Mouse (Mus musculus) limb, embryonic 13.5 days (tissue): ENCODE measurements around the gene Ppm1h. TPM values are rescaled to one million over a fixed set of nuclear protein-coding genes. Genes with fewer than 3 reads are reported as not detected.

Experiments used
- ATAC-seq: fragments of 200-750 bp; cut with Nextera tagmentation; 2 replicates; pipeline ENCODE4 v1.8.0; 2017; ENCODE audit warnings: low read depth, moderate number of reproducible peaks, moderate TSS enrichment; ENCODE audit not compliant: low FRiP score
- H3K27ac ChIP-seq: fragments of 300-500 bp; sonication (generic); 2 replicates; pipeline ENCODE4 v1.5.1; 2015; ENCODE audit warnings: inconsistent platforms, mild to moderate bottlenecking, moderate library complexity
- H3K27me3 ChIP-seq: fragments of 300-500 bp; sonication (generic); 2 replicates; pipeline ENCODE4 v1.6.1; 2015; ENCODE audit warnings: mild to moderate bottlenecking, inconsistent platforms
- H3K36me3 ChIP-seq: fragments of 300-500 bp; sonication (generic); 2 replicates; pipeline ENCODE4 v1.6.1; 2015; ENCODE audit warnings: inconsistent platforms, mild to moderate bottlenecking, moderate library complexity
- H3K4me1 ChIP-seq: fragments of 300-500 bp; sonication (generic); 2 replicates; pipeline ENCODE4 v1.6.1; 2015; ENCODE audit warnings: inconsistent platforms
- H3K4me2 ChIP-seq: fragments of 300-500 bp; sonication (generic); replicated peaks from 2 replicates; pipeline ENCODE4 v1.6.1; 2015; ENCODE audit warnings: inconsistent platforms, mild to moderate bottlenecking, moderate library complexity
- H3K4me3 ChIP-seq: fragments of 300-500 bp; sonication (generic); 2 replicates; pipeline ENCODE4 v1.5.1; 2015; ENCODE audit warnings: moderate library complexity, mild to moderate bottlenecking, inconsistent platforms
- H3K9ac ChIP-seq: fragments of 300-500 bp; sonication (generic); 2 replicates; pipeline ENCODE4 v1.6.1; 2015; ENCODE audit warnings: mild to moderate bottlenecking, inconsistent platforms
- H3K9me3 ChIP-seq: fragments of 300-500 bp; sonication (generic); 2 replicates; pipeline ENCODE4 v1.6.1; 2016; ENCODE audit warnings: inconsistent platforms
- WGBS: fragments of 180-500 bp; shearing (Covaris S2); methylation state at CpG from one replicate; pipeline ENCODE4 v1.1.7; 2015; 5-methylcytosine and 5-hydroxymethylcytosine counted together
- polyA plus RNA-seq: library from polyadenylated mRNA; unstranded; fragments of >200 nt; fragmentation: Nextera tagmentation; extraction: Ambion mirVana; gene quantifications from 2 replicates; pipeline ENCODE4 v1.2.1, GENCODE M21; 2015

The Ppm1h gene
- polyA plus RNA-seq, 1 experiment from 2014 or later, result 4.1 TPM

DNA sequence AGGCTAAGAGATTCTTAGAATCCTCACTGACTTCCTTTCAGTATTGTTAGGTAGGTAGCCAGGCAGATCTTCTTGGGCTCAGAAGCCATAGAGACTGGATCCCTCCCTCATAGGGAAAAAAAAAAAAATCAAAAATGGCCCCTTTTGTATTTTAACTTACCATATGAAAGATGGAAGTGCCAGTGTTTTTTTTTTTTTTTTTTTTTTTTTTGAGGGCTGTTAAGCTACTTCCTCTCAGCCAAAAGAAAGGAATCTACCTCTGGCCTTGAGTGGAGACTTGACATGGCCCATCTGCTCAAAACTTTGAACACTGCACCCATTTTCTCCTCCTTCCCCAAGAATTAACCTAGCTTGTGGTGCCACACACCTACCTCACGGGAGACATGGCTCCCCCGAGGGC lies 127.3 kb downstream of the Ppm1h start:
- H3K4me3 ChIP-seq, result no peak overlapping the region
- H3K9ac ChIP-seq, result no peak overlapping the region
- H3K27ac ChIP-seq, result no peak overlapping the region
- H3K36me3 ChIP-seq, result 0 out of 2 replicates have a peak, but pooled peaks cover 2% of the 10 kb centered on the region
- H3K4me1 ChIP-seq, result peaks cover 40% of the 10 kb centered on the region
- H3K4me2 ChIP-seq, result no peak overlapping the region
- ATAC-seq, result no peak
- WGBS, result 34% methylated on average over 2 of the region's 2 CpGs
- peaks cover 8% of the 10 kb centered on the region; the same call in 1 of the 2 replicates for H3K9me3 ChIP-seq
- 0 out of 2 replicates have a peak, but pooled peaks cover 3% of the 10 kb centered on the region for H3K27me3 ChIP-seq

DNA sequence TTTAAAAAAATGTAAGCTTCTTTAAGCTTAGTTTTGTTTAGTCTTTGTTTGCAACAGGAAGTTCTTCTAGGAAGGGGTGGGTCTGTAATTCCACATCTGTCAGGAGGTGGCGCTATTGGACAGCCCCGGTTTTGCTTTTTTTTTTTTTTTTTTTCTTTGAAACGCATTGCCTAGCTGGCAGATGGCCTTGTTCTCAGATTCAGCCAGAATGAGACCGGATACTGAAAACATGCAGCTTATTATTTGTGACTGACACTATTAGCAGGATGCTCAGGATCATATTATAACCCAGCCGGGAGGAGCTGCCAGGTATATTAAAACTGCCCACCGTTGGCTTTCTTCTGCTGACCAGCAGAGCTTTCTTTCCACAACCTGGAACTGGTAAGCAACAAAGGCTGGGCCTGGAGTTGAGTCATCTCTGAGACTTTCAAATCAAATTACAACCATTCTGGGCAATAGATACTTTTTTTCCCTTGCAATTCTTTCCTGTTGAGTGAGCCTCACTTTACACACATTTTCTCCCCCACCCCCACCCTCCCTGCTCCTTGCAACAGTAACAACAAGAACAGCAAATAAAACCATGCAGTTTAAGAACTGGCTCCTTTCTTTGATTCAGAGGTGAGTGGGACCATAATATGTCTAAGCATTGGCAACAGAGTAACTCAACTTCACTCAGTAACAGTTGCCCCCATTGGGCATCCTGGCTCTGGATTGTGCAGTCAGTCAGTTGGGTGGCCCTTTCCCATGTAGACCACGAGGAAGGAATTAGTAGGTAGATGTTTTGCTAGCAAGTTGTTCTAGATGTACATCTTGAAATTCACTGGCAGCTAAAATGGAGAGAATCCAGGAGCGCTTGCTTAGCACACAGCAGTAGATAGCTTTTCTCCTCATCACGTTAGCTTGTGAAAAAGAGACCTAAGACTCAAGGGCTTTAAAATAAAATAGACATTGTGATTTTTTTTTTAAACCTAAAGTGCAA lies 128.9 kb downstream of the Ppm1h start:
- Histone ChIP-seq H3K36me3 (0 out of 2 replicates have a peak, but pooled peaks cover 2% of the 10 kb centered on the region), H3K27me3 (no peaks in the 10 kb centered on the region), H3K4me2 (0 out of 2 replicates have a peak overlapping the region, but pooled peaks have one; percentile 19), H3K9ac (0 out of 2 replicates have a peak overlapping the region, but pooled peaks have one; percentile 45), H3K4me3 (no peak overlapping the region), H3K4me1 (peaks cover 36% of the 10 kb centered on the region), H3K27ac (peak overlapping the region; percentile 52; the same call in 1 of the 2 replicates), H3K9me3 (peaks cover 8% of the 10 kb centered on the region; the same call in 1 of the 2 replicates)
- peak; percentile 31; the same call in 1 of the 2 replicates for ATAC-seq
- 23% methylated on average over 9 of the region's 9 CpGs for WGBS

DNA sequence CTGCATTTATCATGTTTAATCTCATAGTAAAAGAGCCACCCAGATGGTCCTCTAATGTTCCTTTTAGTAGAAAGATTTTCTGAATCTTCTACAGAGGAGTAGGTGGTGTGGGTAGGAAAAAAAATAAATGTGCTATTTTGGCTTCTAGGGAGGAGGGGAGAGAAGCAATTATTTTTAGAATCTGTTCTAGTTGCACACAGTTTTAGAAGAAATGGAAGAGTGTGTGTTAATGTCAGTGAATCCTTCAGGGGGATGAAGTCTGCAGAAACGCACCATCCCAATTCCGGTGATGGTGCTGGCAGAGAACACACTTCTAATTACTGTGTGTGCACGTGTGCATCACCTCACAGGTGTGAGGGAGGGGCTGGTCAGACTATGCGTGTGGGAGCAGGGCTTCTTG lies 129.6 kb downstream of the Ppm1h start:
- H3K4me1 ChIP-seq, result peaks cover 29% of the 10 kb centered on the region
- 57% methylated on average over 4 of the region's 4 CpGs for WGBS
- H3K4me3 ChIP-seq, result no peak overlapping the region
- H3K27me3 ChIP-seq, result no peaks in the 10 kb centered on the region
- 0 out of 2 replicates have a peak overlapping the region, but pooled peaks have one; percentile 16 for H3K27ac ChIP-seq
- ATAC-seq, result no peak
- 0 out of 2 replicates have a peak, but pooled peaks cover 2% of the 10 kb centered on the region for H3K36me3 ChIP-seq
- H3K4me2 ChIP-seq, result no peak overlapping the region
- peaks cover 8% of the 10 kb centered on the region; the same call in 1 of the 2 replicates for H3K9me3 ChIP-seq
- H3K9ac ChIP-seq, result no peak overlapping the region

DNA sequence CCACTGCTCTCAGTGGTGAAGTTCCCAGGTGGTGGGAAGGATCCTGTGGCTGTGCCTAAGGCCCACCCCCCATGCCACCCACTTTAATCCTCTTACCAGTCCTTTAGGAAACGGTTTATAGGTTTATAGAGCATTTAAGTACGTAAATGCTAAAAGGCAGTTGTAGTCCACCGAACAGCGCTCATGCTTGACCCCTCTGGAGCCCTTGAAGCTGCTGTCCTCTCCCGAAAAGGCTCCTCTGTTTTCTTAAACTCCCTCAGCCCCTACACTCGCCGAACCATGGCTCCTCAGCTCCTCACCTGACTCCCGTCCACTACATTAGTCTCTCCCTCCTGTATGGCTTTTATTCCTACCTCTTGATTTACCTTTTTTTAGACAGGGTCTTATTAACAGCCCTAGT lies 131.3 kb downstream of the Ppm1h start:
- Histone ChIP-seq H3K9ac (no peak overlapping the region), H3K27me3 (no peaks in the 10 kb centered on the region), H3K4me3 (no peak overlapping the region), H3K27ac (no peak overlapping the region), H3K9me3 (peaks cover 2% of the 10 kb centered on the region; the same call in 1 of the 2 replicates), H3K4me1 (peaks cover 44% of the 10 kb centered on the region), H3K4me2 (no peak overlapping the region), H3K36me3 (0 out of 2 replicates have a peak, but pooled peaks cover 2% of the 10 kb centered on the region)
- ATAC-seq, result no peak
- WGBS, result 40% methylated on average over 8 of the region's 8 CpGs

DNA sequence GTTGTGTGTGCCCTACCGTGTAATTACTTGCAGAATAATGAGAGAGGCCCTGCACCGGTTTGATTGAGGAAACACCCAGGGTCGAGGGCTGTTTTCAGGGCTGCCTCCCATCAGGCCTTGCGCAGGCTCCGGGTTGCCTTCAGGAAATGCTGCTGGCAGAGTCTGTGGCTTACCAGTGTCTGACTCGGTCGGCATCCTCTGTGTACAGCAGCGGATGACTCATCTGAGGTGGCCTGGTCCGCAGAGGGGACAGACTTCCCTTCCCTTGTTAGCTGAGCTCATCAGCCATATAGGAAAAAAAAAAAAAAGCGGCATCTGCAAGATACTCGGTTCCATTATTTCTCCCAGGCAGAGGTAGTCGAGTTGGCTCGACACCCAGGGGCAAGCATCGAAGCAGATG lies 136.5 kb downstream of the Ppm1h start:
- no peak overlapping the region for H3K27ac ChIP-seq
- ATAC-seq, result peak; percentile 37; the same call in 1 of the 2 replicates
- H3K4me1 ChIP-seq, result peaks cover 35% of the 10 kb centered on the region
- no peak overlapping the region for H3K9ac ChIP-seq
- no peaks in the 10 kb centered on the region for H3K27me3 ChIP-seq
- H3K36me3 ChIP-seq, result no peaks in the 10 kb centered on the region
- H3K9me3 ChIP-seq, result no peaks in the 10 kb centered on the region
- peak overlapping the region; percentile 46 for H3K4me2 ChIP-seq
- H3K4me3 ChIP-seq, result no peak overlapping the region
- 21% methylated on average over 14 of the region's 14 CpGs for WGBS

GRCm38 (mm10) chr10:122817741-122818140 lies 139.2 kb downstream of the Ppm1h start:
- no peaks in the 10 kb centered on the region for H3K9me3 ChIP-seq
- H3K36me3 ChIP-seq, result no peaks in the 10 kb centered on the region
- H3K4me2 ChIP-seq, result no peak overlapping the region
- WGBS, result 70% methylated on average over 8 of the region's 8 CpGs
- no peaks in the 10 kb centered on the region for H3K27me3 ChIP-seq
- ATAC-seq, result no peak
- no peak overlapping the region for H3K27ac ChIP-seq
- H3K9ac ChIP-seq, result no peak overlapping the region
- no peak overlapping the region for H3K4me3 ChIP-seq
- H3K4me1 ChIP-seq, result peaks cover 40% of the 10 kb centered on the region

DNA sequence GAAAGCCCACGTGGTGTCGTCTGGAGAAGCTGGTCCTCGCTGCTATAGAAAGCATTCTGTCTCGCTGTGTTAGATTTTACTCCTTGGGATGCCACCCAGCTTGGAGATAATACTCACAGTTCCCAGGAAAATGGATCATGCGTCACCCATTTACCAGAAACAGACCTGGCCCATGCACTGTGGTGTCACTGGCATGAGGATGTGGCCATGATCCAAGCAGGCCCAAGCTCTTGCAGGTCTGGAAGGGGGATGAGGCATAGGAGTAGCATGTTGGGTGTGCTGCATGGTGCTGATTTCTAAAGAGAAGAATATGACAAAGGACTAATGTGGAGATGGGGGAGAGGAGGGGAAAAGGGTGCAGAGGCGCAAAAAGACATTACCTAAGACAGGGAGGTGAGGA lies 141.2 kb downstream of the Ppm1h start:
- no peak overlapping the region for H3K9ac ChIP-seq
- no peaks in the 10 kb centered on the region for H3K9me3 ChIP-seq
- H3K27me3 ChIP-seq, result no peaks in the 10 kb centered on the region
- H3K4me2 ChIP-seq, result no peak overlapping the region
- no peak overlapping the region for H3K27ac ChIP-seq
- no peak for ATAC-seq
- 95% methylated on average over 6 of the region's 6 CpGs for WGBS
- H3K4me3 ChIP-seq, result no peak overlapping the region
- H3K36me3 ChIP-seq, result no peaks in the 10 kb centered on the region
- peaks cover 30% of the 10 kb centered on the region for H3K4me1 ChIP-seq

- H3K27ac ChIP-seq, result no peak overlapping the region
- H3K36me3 ChIP-seq, result no peaks in the 10 kb centered on the region
- peaks cover 28% of the 10 kb centered on the region for H3K4me1 ChIP-seq
- H3K9ac ChIP-seq, result no peak overlapping the region
- H3K9me3 ChIP-seq, result no peaks in the 10 kb centered on the region
- H3K4me2 ChIP-seq, result no peak overlapping the region
- H3K27me3 ChIP-seq, result no peaks in the 10 kb centered on the region
- ATAC-seq, result no peak
- no peak overlapping the region for H3K4me3 ChIP-seq
- WGBS, result 65% methylated on average over 6 of the region's 6 CpGs
Observed at GRCm38 (mm10) chr10:122821549-122821948, 143.0 kb downstream of the Ppm1h start.

GRCm38 (mm10) chr10:122823642-122824041 lies 145.1 kb downstream of the Ppm1h start:
- 63% methylated on average over 13 of the region's 13 CpGs for WGBS
- Histone ChIP-seq H3K9ac (no peak overlapping the region), H3K4me1 (peaks cover 38% of the 10 kb centered on the region), H3K9me3 (no peaks in the 10 kb centered on the region), H3K27ac (no peak overlapping the region), H3K36me3 (no peaks in the 10 kb centered on the region), H3K4me2 (no peak overlapping the region), H3K27me3 (no peaks in the 10 kb centered on the region), H3K4me3 (no peak overlapping the region)
- ATAC-seq, result no peak

GRCm38 (mm10) chr10:122826696-122827331 lies 148.3 kb downstream of the Ppm1h start:
- Histone ChIP-seq H3K36me3 (no peaks in the 10 kb centered on the region), H3K9ac (no peak overlapping the region), H3K4me1 (peaks cover 32% of the 10 kb centered on the region), H3K27me3 (no peaks in the 10 kb centered on the region), H3K9me3 (no peaks in the 10 kb centered on the region), H3K27ac (no peak overlapping the region), H3K4me3 (no peak overlapping the region), H3K4me2 (no peak overlapping the region)
- ATAC-seq, result no peak
- 41% methylated on average over 16 of the region's 16 CpGs for WGBS

DNA sequence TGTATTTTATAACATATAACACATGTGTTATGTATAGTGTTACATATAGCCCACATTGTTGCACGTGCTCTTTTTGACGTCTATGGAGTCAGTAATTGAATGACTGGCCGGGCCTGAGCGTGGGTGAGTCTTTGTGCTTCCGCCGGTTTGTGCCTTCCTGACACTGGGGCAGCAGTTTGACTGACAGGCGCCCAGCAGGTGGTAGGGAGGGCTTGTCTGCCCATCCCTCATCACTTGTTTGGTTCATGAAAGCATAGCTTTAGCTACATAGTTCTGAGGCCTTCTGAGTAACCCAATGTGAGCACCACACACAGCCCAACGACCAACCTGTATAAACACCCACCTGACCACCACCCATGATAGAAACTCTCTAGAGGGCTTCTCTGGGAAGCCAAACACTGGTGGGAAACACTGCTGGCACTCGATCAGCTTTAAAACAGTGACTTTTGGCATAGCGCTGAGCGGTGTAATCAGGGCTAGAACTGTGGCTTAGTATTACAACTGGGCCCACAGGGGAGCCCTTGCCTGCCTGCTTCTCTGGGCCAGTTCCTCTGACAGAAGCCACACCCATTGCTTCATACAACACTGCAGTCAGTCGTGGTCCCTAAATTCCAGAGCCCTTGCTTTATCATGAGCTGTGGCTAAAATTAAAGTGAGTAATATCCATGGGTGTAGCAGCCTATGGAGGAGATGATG lies 149.3 kb downstream of the Ppm1h start:
- Histone ChIP-seq H3K27ac (no peak overlapping the region), H3K27me3 (no peaks in the 10 kb centered on the region), H3K4me1 (peaks cover 29% of the 10 kb centered on the region), H3K9me3 (no peaks in the 10 kb centered on the region), H3K4me3 (no peak overlapping the region), H3K4me2 (no peak overlapping the region), H3K9ac (no peak overlapping the region), H3K36me3 (no peaks in the 10 kb centered on the region)
- ATAC-seq, result peak; percentile 65; the same call in 1 of the 2 replicates
- WGBS, result 71% methylated on average over 12 of the region's 12 CpGs
